ENCODE assay signal across 10 mouse cellular contexts in the genomic region with DNA sequence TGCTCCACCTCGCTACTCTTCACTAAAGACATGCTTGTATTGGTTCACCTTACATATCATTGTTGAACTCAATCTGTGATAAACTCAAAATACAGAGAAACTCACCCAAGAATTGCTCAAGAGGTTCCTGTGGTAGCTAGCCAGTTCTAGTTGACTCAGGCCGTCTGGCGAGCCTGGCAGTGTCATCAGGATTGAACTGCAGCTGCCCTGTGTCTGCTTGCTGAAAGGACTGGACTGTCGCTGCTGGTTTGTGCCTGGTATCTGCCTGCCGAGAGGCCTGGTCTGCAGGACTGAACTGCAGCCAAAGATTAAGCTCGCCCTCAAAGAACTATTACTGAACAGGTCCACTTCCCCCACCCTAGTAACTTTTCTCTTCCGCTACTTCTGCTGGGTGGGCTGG. TPM values are rescaled to one million over a fixed set of nuclear protein-coding genes. Genes with fewer than 3 reads are reported as not detected.
A peak's percentile ranks its signal among the peaks of the same experiment; 100 is the strongest.
DNase-seq lines count a peak whose midpoint lies in the region; ATAC-seq and TF ChIP-seq lines count a peak whose summit lies in the region.
"Had no signal": no experiment of that assay in that cellular context is flagged by ENCODE, and none has a peak within 500 bp of the region (broad histone marks: within the 10 kb centered on the region; RNA-seq: fewer than 3 reads in every experiment).

No protein-coding gene starts in this region.

- H3K4me3 ChIP-seq in heart, adult 2 months = no peak overlapping the region
- H3K4me3 ChIP-seq in heart, embryonic 14.5 days (ENCODE audit: control insufficient read depth in 1 of 2, insufficient read depth in 1 of 2, low read depth in 1 of 2, low read length in 2 of 2) = no peak overlapping the region
- no peak overlapping the region for H3K4me3 ChIP-seq in lung, embryonic 16.5 days (ENCODE audit: low read length)
- no peak overlapping the region for H3K4me3 ChIP-seq in cerebellum, adult 2 months (replicated peaks; ENCODE audit: insufficient read depth, low read depth, low read length)

- no peaks in the 10 kb centered on the region for H3K4me1 ChIP-seq in heart, adult 2 months (ENCODE audit: control insufficient read depth, insufficient read depth, low read length)
- H3K4me1 ChIP-seq in heart, embryonic 14.5 days (ENCODE audit: control insufficient read depth in 2 of 2, insufficient read depth in 2 of 2, low read length in 2 of 2) = peaks cover 0 to 14% of the 10 kb centered on the region in 2 experiments; a peak in 2 of 4 replicates
- H3K4me1 ChIP-seq in lung, embryonic 16.5 days (replicated peaks; ENCODE audit: control insufficient read depth, insufficient read depth, low read length) = peaks cover 5% of the 10 kb centered on the region
- H3K4me1 ChIP-seq in cerebellum, adult 2 months (ENCODE audit: control insufficient read depth, insufficient read depth, low read length) = no peaks in the 10 kb centered on the region

- no peak for TF ChIP-seq EP300 in heart, adult 2 months (IDR thresholded peaks at IDR 0.05; ENCODE audit: insufficient read depth, low read depth, low read length)

- ATAC-seq in heart, embryonic 14.5 days (ENCODE audit: insufficient number of reproducible peaks, insufficient read depth, low FRiP score, low read depth) = no peak
- ATAC-seq in lung, embryonic 16.5 days (ENCODE audit: low read depth) = no peak; the same call in 1 of the 2 replicates

- H3K36me3 ChIP-seq in heart, adult 2 months (ENCODE audit: control insufficient read depth, insufficient read depth, low read length) = no peaks in the 10 kb centered on the region; the same call in 1 of the 2 replicates
- H3K36me3 ChIP-seq in heart, embryonic 14.5 days (ENCODE audit: control insufficient read depth, insufficient read depth, low read length) = peaks cover 33% of the 10 kb centered on the region
- H3K36me3 ChIP-seq in lung, embryonic 16.5 days (ENCODE audit: control insufficient read depth, insufficient read depth, low read length) = peaks cover 6% of the 10 kb centered on the region

- no peaks in the 10 kb centered on the region for H3K9me3 ChIP-seq in heart, embryonic 14.5 days (ENCODE audit: control insufficient read depth, low read length)
- no peaks in the 10 kb centered on the region for H3K9me3 ChIP-seq in lung, embryonic 16.5 days (ENCODE audit: control insufficient read depth, low read length)

- H3K79me2 ChIP-seq in heart, adult 2 months (replicated peaks; ENCODE audit: control insufficient read depth, insufficient read depth, low read length) = no peaks in the 10 kb centered on the region

- TF ChIP-seq CTCF in heart, adult 2 months (IDR thresholded peaks at IDR 0.05) = no peak
- TF ChIP-seq CTCF in cerebellum, adult 2 months (IDR thresholded peaks at IDR 0.05; ENCODE audit: borderline replicate concordance, insufficient read depth, low read depth, low read length) = no peak

- H3K9ac ChIP-seq in heart, adult 2 months (ENCODE audit: low read depth, low read length) = no peak overlapping the region
- H3K9ac ChIP-seq in heart, embryonic 14.5 days (ENCODE audit: low read length) = no peak overlapping the region; the same call in 1 of the 2 replicates
- H3K9ac ChIP-seq in lung, embryonic 16.5 days (ENCODE audit: low read length) = no peak overlapping the region

- peak; percentile 28 to 32 for DNase-seq in heart, adult 2 months
- no peak for DNase-seq in heart, adult 8-10 months (ENCODE audit: low spot score)
- peak; percentile 71 for DNase-seq in adrenal gland, postnatal 14 days
- DNase-seq in neural tube, embryonic 10.5 days (ENCODE audit: extremely low spot score, low spot score) = no peak
- no peak for DNase-seq in cerebellum, adult 8-10 months
- no peak for DNase-seq in cerebellum, adult 2 months
- DNase-seq: thymus, adult 18-20 months had no signal

- WGBS in heart, adult 2 months = 54% methylated on average over 7 of the region's 7 CpGs
- WGBS in heart, embryonic 14.5 days = 33% methylated on average over 7 of the region's 7 CpGs
- 52% methylated on average over 7 of the region's 7 CpGs for WGBS in lung, embryonic 16.5 days
- 51% methylated on average over 7 of the region's 7 CpGs for WGBS in cerebellum, adult 2 months

- H3K27ac ChIP-seq in heart, adult 2 months = no peak overlapping the region
- peak overlapping the region; percentile 15 to 32 for H3K27ac ChIP-seq in heart, embryonic 14.5 days (replicated peaks in 1 of 2; ENCODE audit: control insufficient read depth in 1 of 2, insufficient read depth in 1 of 2, low read depth in 2 of 2, low read length in 2 of 2)
- peak overlapping the region; percentile 32; the same call in 1 of the 2 replicates for H3K27ac ChIP-seq in lung, embryonic 16.5 days (ENCODE audit: low read length)
- no peak overlapping the region for H3K27ac ChIP-seq in cerebellum, adult 2 months (ENCODE audit: insufficient read depth, low read length)

- no peak for TF ChIP-seq POLR2A in heart, adult 2 months (IDR thresholded peaks at IDR 0.05; ENCODE audit: insufficient read depth, low read depth, low read length)
- no peak for TF ChIP-seq POLR2A in cerebellum, adult 2 months (IDR thresholded peaks at IDR 0.05; ENCODE audit: borderline replicate concordance, insufficient read depth, low read length)

- no peak overlapping the region for H3K4me2 ChIP-seq in heart, embryonic 14.5 days (ENCODE audit: low read length)
- H3K4me2 ChIP-seq in lung, embryonic 16.5 days (ENCODE audit: low read depth, low read length) = 0 out of 2 replicates have a peak overlapping the region, but pooled peaks have one; percentile 3

- intact Hi-C loops in heart, adult 2 months (cut with DNase I) = no loop called here

- no peaks in the 10 kb centered on the region for H3K27me3 ChIP-seq in heart, adult 2 months (ENCODE audit: control insufficient read depth, insufficient read depth, low read length)
- no peaks in the 10 kb centered on the region for H3K27me3 ChIP-seq in heart, embryonic 14.5 days (ENCODE audit: control insufficient read depth, insufficient read depth, low read length)
- H3K27me3 ChIP-seq in lung, embryonic 16.5 days (ENCODE audit: control insufficient read depth, insufficient read depth, low read depth, low read length) = no peaks in the 10 kb centered on the region
- no peaks in the 10 kb centered on the region for H3K27me3 ChIP-seq in cerebellum, adult 2 months (ENCODE audit: control insufficient read depth, insufficient read depth, low read length)
- H3K27me3 ChIP-seq: CH12.LX had no signal

RNA-seq across cellular contexts. Expression of a gene that starts 14.0 kb away (rescaled TPM):
- 10 to 100 TPM; 21.4 to 22.1 TPM for total RNA-seq in heart, adult 2 months (2021)
- 47.7 and 65.8 TPM in 2 replicates for polyA plus RNA-seq in heart, adult 2 months (2012; rRNA removed)
- total RNA-seq in heart, adult 8-10 months (2022) = 10 to 100 TPM; 20.4 to 25.5 (median 23.9) TPM
- total RNA-seq in adrenal gland, postnatal 14 days (2021) = 16.7 and 19.7 TPM in 2 replicates
- polyA plus RNA-seq in heart, embryonic 14.5 days (2014; fragmentation: Nextera tagmentation; extraction: Ambion mirVana) = 52.4 and 55.8 TPM in 2 replicates
- 40.6 and 46.0 TPM in 2 replicates for polyA plus RNA-seq in lung, embryonic 16.5 days (2015; fragmentation: Nextera tagmentation; extraction: Ambion mirVana)
- polyA plus RNA-seq in cerebellum, adult 2 months (2012; rRNA removed) = 28.9 and 31.9 TPM in 2 replicates

Comparison
In these comparisons a context has a peak if more than half of its experiments do, and no peak if none do; other contexts are left out.
1. DNase-seq: peak in heart, adult 2 months (2 of 2) and adrenal gland, postnatal 14 days (single experiment); none in heart, adult 8-10 months (single experiment), neural tube, embryonic 10.5 days (single experiment), cerebellum, adult 8-10 months (single experiment) and cerebellum, adult 2 months (0 of 2).
2. H3K27ac ChIP-seq: peak in heart, embryonic 14.5 days (2 of 2) and lung, embryonic 16.5 days (single experiment); none in heart, adult 2 months (single experiment) and cerebellum, adult 2 months (single experiment).